Mouse (Mus musculus) intestine, embryonic 16.5 days (tissue): Measurements from ENCODE around the gene 1700025G04Rik. TPM values are rescaled to one million over a fixed set of nuclear protein-coding genes. Genes with fewer than 3 reads are reported as not detected.

ENCODE experiments used
- ATAC-seq: fragments of 200-750 bp; cut with Nextera tagmentation; 2 replicates; pipeline ENCODE4 v1.8.0; 2017; ENCODE audit warnings: moderate TSS enrichment, moderate library complexity
- H3K27ac ChIP-seq: fragments of 300-500 bp; sonication (generic); 2 replicates; pipeline ENCODE4 v1.5.1; 2014; ENCODE audit warnings: mild to moderate bottlenecking, low read length
- H3K27me3 ChIP-seq: fragments of 300-500 bp; sonication (generic); replicated peaks from 2 replicates; pipeline ENCODE4 v1.6.1; 2014; ENCODE audit warnings: low read length, control low read depth, mixed read lengths; ENCODE audit not compliant: control insufficient read depth, insufficient read depth
- H3K36me3 ChIP-seq: fragments of 300-500 bp; sonication (generic); 2 replicates; pipeline ENCODE4 v1.6.1; 2014; ENCODE audit warnings: low read length, control low read depth; ENCODE audit not compliant: control insufficient read depth, insufficient read depth
- H3K4me1 ChIP-seq: fragments of 300-500 bp; sonication (generic); 2 replicates; pipeline ENCODE4 v1.6.1; 2014; ENCODE audit warnings: low read length, control low read depth, mixed read lengths; ENCODE audit not compliant: control insufficient read depth, insufficient read depth
- H3K4me2 ChIP-seq: fragments of 300-500 bp; sonication (generic); 2 replicates; pipeline ENCODE4 v1.6.1; 2014; ENCODE audit warnings: low read depth, low read length, control low read depth
- H3K4me3 ChIP-seq: fragments of 300-500 bp; sonication (generic); 2 replicates; pipeline ENCODE4 v1.5.1; 2014; ENCODE audit warnings: mild to moderate bottlenecking, low read length
- H3K9ac ChIP-seq: fragments of 300-500 bp; sonication (generic); 2 replicates; pipeline ENCODE4 v1.6.1; 2014; ENCODE audit warnings: low read depth, low read length
- H3K9me3 ChIP-seq: fragments of 300-500 bp; sonication (generic); 2 replicates; pipeline ENCODE4 v1.6.1; 2016; ENCODE audit warnings: low read length, control low read depth; ENCODE audit not compliant: control insufficient read depth
- WGBS: fragments of 180-500 bp; shearing (Covaris S2); extraction: QIAGEN DNeasy Blood & Tissue Kit; methylation state at CpG from one replicate; pipeline ENCODE4 v1.1.7; 2014; 5-methylcytosine and 5-hydroxymethylcytosine counted together
- polyA plus RNA-seq: library from polyadenylated mRNA; unstranded; fragments of >200 nt; fragmentation: Nextera tagmentation; extraction: Ambion mirVana; gene quantifications from 2 replicates; pipeline ENCODE4 v1.2.1, GENCODE M21; 2015

Gene 1700025G04Rik
- polyA plus RNA-seq, 1 experiment from 2014 or later: 18.5 TPM

DNA sequence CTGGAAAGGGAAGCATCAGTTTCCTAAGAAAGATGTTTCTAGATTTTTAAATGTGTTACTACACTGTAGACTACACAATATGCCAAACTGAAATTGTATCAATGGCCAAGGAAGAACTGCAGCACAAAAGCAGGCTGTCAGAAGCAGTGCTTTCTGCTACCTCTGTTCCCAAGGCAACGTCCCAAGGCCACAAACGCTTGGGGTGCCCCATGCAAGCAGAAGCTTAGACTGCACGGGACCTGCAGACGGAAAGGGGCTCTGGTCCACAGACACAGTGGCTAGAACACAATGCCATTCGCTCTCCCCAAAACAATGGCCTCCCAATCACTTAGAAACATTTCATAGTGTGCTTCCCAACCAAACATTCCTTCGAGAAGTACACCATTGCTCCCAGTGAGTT is 59.4 kb downstream of the 1700025G04Rik start:
- no peak for ATAC-seq

GRCm38 (mm10) chr1:152028718-152029117 is 61.2 kb downstream of the 1700025G04Rik start:
- Histone ChIP-seq H3K36me3 (no peaks in the 10 kb centered on the region), H3K9ac (no peak overlapping the region), H3K9me3 (no peaks in the 10 kb centered on the region; the same call in 1 of the 2 replicates), H3K4me1 (0 out of 2 replicates have a peak, but pooled peaks cover 3% of the 10 kb centered on the region), H3K4me2 (no peak overlapping the region), H3K27me3 (no peaks in the 10 kb centered on the region), H3K4me3 (no peak overlapping the region), H3K27ac (no peak overlapping the region)
- 80% methylated on average over 4 of the region's 4 CpGs for WGBS
- ATAC-seq: no peak

More for the DNA sequence above, 59.4 kb downstream of the 1700025G04Rik start:
- Histone ChIP-seq H3K9me3 (no peaks in the 10 kb centered on the region; the same call in 1 of the 2 replicates), H3K4me1 (peaks cover 8% of the 10 kb centered on the region), H3K27ac (no peak overlapping the region), H3K27me3 (no peaks in the 10 kb centered on the region), H3K4me2 (no peak overlapping the region), H3K9ac (no peak overlapping the region), H3K36me3 (no peaks in the 10 kb centered on the region), H3K4me3 (no peak overlapping the region)
- 61% methylated on average over 6 of the region's 6 CpGs for WGBS

DNA sequence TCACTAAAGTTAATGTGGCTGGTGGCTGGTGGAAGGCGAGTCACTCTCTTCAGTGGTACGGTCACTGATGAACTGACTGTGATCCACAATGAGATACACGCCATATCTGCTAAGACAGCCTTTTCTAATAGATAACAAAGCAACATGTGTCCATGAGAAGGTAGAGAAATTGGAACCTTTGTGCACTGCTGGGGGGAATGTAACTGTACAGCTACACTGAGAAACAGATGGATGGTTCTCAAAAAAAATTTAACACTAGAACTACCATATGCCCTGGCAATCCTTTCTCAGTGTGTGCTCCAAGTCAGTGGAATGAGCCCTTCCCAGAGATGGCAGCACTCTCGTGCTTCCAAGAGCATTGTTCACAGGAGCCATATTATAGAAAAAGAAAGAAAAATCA is 63.2 kb downstream of the 1700025G04Rik start:
- Histone ChIP-seq H3K27me3 (no peaks in the 10 kb centered on the region), H3K27ac (no peak overlapping the region), H3K9me3 (no peaks in the 10 kb centered on the region), H3K4me2 (no peak overlapping the region), H3K4me1 (0 out of 2 replicates have a peak, but pooled peaks cover 6% of the 10 kb centered on the region), H3K4me3 (no peak overlapping the region), H3K9ac (no peak overlapping the region), H3K36me3 (peaks cover 2% of the 10 kb centered on the region; the same call in 1 of the 2 replicates)
- ATAC-seq: no peak
- WGBS: 91% methylated on average over 4 of the region's 4 CpGs

GRCm38 (mm10) chr1:152025308-152025707 is 64.6 kb downstream of the 1700025G04Rik start:
- ATAC-seq: 0 out of 2 replicates have a peak, but pooled peaks have one; percentile 43
- Histone ChIP-seq H3K27ac (no peak overlapping the region), H3K9ac (no peak overlapping the region), H3K9me3 (no peaks in the 10 kb centered on the region), H3K4me3 (no peak overlapping the region), H3K4me2 (no peak overlapping the region), H3K27me3 (no peaks in the 10 kb centered on the region), H3K4me1 (0 out of 2 replicates have a peak, but pooled peaks cover 3% of the 10 kb centered on the region), H3K36me3 (peaks cover 2% of the 10 kb centered on the region; the same call in 1 of the 2 replicates)
- WGBS: 83% methylated on average over 4 of the region's 4 CpGs

DNA sequence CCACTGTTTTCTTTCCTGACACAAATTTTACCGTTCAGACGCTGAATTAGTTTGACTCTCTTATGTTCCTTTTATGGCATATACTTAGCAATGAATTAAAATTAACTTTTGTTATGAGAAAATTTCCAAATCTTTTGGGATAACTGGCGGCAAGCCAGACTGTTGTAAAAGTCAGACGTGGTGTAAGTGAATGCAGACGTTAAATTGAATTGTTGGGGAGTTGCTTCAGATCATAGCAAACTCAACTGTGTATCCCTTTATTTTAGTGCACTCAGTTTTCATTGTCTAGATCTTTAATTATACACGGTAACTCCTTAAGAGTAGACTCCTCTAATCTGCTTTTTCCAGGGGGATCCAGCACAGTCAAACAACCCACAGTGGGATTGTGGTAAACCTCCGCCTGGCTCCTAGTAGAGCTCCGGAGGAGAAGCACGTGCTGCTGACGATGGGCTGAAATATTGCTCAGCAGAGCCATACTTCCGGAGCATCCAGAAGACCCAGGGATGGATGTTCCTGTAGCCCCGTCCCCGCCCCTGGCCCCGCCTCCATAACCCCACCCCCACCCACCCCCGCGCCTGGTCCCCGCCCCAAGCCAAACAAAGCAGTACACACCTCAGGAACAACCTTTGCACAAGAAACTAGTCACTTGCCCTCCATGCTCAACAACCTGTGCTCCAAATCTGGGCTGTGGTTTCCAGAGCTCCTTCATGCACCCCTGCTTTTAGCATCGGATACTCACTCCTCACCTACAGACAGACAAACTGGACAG is 65.7 kb downstream of the 1700025G04Rik start:
- H3K4me1 ChIP-seq: 0 out of 2 replicates have a peak, but pooled peaks cover 7% of the 10 kb centered on the region
- no peak overlapping the region for H3K4me2 ChIP-seq
- 0 out of 2 replicates have a peak, but pooled peaks have one; percentile 39 for ATAC-seq
- H3K27me3 ChIP-seq: no peaks in the 10 kb centered on the region
- H3K9ac ChIP-seq: no peak overlapping the region
- 60% methylated on average over 18 of the region's 18 CpGs for WGBS
- no peaks in the 10 kb centered on the region for H3K9me3 ChIP-seq
- H3K4me3 ChIP-seq: no peak overlapping the region
- no peak overlapping the region for H3K27ac ChIP-seq
- H3K36me3 ChIP-seq: peaks cover 2% of the 10 kb centered on the region; the same call in 1 of the 2 replicates

GRCm38 (mm10) chr1:152020812-152021211 is 69.1 kb downstream of the 1700025G04Rik start:
- 90% methylated on average over 6 of the region's 6 CpGs for WGBS
- ATAC-seq: no peak
- no peak overlapping the region for H3K4me2 ChIP-seq
- no peak overlapping the region for H3K27ac ChIP-seq
- H3K4me3 ChIP-seq: no peak overlapping the region
- peaks cover 8% of the 10 kb centered on the region; the same call in 1 of the 2 replicates for H3K4me1 ChIP-seq
- H3K9me3 ChIP-seq: no peaks in the 10 kb centered on the region
- peaks cover 2% of the 10 kb centered on the region; the same call in 1 of the 2 replicates for H3K36me3 ChIP-seq
- no peak overlapping the region for H3K9ac ChIP-seq
- no peaks in the 10 kb centered on the region for H3K27me3 ChIP-seq

GRCm38 (mm10) chr1:152020070-152020469 is 69.9 kb downstream of the 1700025G04Rik start:
- H3K4me2 ChIP-seq: no peak overlapping the region
- peaks cover 8% of the 10 kb centered on the region; the same call in 1 of the 2 replicates for H3K4me1 ChIP-seq
- H3K36me3 ChIP-seq: peaks cover 2% of the 10 kb centered on the region; the same call in 1 of the 2 replicates
- no peak overlapping the region for H3K4me3 ChIP-seq
- no peak overlapping the region for H3K9ac ChIP-seq
- no peaks in the 10 kb centered on the region for H3K27me3 ChIP-seq
- H3K9me3 ChIP-seq: no peaks in the 10 kb centered on the region
- no peak for ATAC-seq
- WGBS: 70% methylated on average over 5 of the region's 5 CpGs
- no peak overlapping the region for H3K27ac ChIP-seq

DNA sequence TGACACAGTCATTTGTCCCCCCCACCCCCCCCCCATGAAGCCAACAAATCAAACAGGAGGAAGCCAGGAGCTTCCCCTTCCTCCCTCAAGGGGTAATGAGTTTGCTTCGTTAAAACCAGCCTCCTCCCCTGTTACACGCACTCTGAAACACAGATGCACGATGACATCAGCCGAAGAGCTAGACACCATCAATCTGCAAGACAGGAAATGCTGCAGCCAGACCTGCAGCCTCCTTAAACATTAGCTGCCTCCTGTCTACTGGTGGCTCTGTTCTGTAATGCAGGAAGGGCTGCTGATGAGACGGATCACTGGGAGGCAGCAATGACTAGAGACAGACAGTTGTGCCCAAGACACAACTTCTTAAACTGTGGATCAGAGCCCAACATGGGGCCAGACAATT is 70.7 kb downstream of the 1700025G04Rik start:
- whole genome bisulfite sequencing: 33% methylated on average over 5 of the region's 5 CpGs
- H3K9ac ChIP-seq: no peak overlapping the region
- no peak overlapping the region for H3K4me3 ChIP-seq
- no peak overlapping the region for H3K4me2 ChIP-seq
- H3K27ac ChIP-seq: no peak overlapping the region
- H3K9me3 ChIP-seq: no peaks in the 10 kb centered on the region
- peaks cover 8% of the 10 kb centered on the region; the same call in 1 of the 2 replicates for H3K4me1 ChIP-seq
- peak; percentile 81 for ATAC-seq
- H3K27me3 ChIP-seq: no peaks in the 10 kb centered on the region
- peaks cover 2% of the 10 kb centered on the region; the same call in 1 of the 2 replicates for H3K36me3 ChIP-seq

- Histone ChIP-seq H3K27me3 (no peaks in the 10 kb centered on the region), H3K9me3 (no peaks in the 10 kb centered on the region), H3K27ac (no peak overlapping the region), H3K4me2 (no peak overlapping the region), H3K9ac (no peak overlapping the region), H3K4me3 (no peak overlapping the region), H3K36me3 (peaks cover 2% of the 10 kb centered on the region; the same call in 1 of the 2 replicates), H3K4me1 (peaks cover 5% of the 10 kb centered on the region; the same call in 1 of the 2 replicates)
- WGBS: 66% methylated on average over 3 of the region's 3 CpGs
- ATAC-seq: no peak
These were observed 71.6 kb downstream of the 1700025G04Rik start for GRCm38 (mm10) chr1:152018322-152018721.
